Mouse (Mus musculus) lung, adult 2 months (tissue): ENCODE results near the gene Birc6.

ENCODE experiments used
- CTCF ChIP-seq: fragments of 200-500 bp; IDR thresholded peaks from 2 replicates; pipeline ENCODE4 v1.5.1; 2011; ENCODE audit warnings: mild to moderate bottlenecking, low read length, control low read depth; ENCODE audit not compliant: insufficient read depth
- POLR2A ChIP-seq: fragments of 200-500 bp; IDR thresholded peaks from 2 replicates; pipeline ENCODE4 v1.6.1; 2011; ENCODE audit warnings: low read depth, mild to moderate bottlenecking, control low read depth, low read length, borderline replicate concordance; ENCODE audit errors: extremely low read depth

GRCm38 (mm10) chr17:74630798-74631197, 102.7 kb downstream of the Birc6 start:
- TF ChIP-seq CTCF (no peak), POLR2A (no peak)
